Mouse (Mus musculus) C2C12 (cell line): Measurements from ENCODE around the gene Tmc7. TPM values are rescaled to one million over a fixed set of nuclear protein-coding genes. Genes with fewer than 3 reads are reported as not detected.

Experiments used
- H3K27me3 ChIP-seq: one replicate; pipeline ENCODE4 v1.6.1; 2011; ENCODE audit not compliant: control insufficient read depth, insufficient read depth, insufficient read length
- H3K36me3 ChIP-seq: one replicate; pipeline ENCODE4 v1.6.1; 2011; ENCODE audit not compliant: control insufficient read depth, insufficient read depth
- H3K4me3 ChIP-seq: one replicate; pipeline ENCODE4 v1.5.1; 2011; ENCODE audit warnings: mild to moderate bottlenecking, control low read depth; ENCODE audit not compliant: poor library complexity, insufficient read depth, severe bottlenecking
- H3K79me2 ChIP-seq: one replicate; pipeline ENCODE4 v1.6.1; 2011; ENCODE audit not compliant: control insufficient read depth, insufficient read depth
- H3K79me3 ChIP-seq: one replicate; pipeline ENCODE4 v1.6.1; 2011; ENCODE audit warnings: low read depth, control low read depth
- H3ac ChIP-seq: one replicate; pipeline ENCODE3; 2011; ENCODE audit warnings: low read depth; ENCODE audit not compliant: control insufficient read depth, insufficient read length
- CEBPB ChIP-seq: IDR thresholded peaks from one replicate; pipeline ENCODE4 v1.6.1; 2011; ENCODE audit warnings: low read depth, mild to moderate bottlenecking, control low read depth, moderate library complexity
- CTCF ChIP-seq: IDR thresholded peaks from one replicate; pipeline ENCODE4 v1.5.1; 2011; ENCODE audit not compliant: control insufficient read depth, insufficient read depth, insufficient read length
- FOSL1 ChIP-seq: IDR thresholded peaks from one replicate; pipeline ENCODE4 v1.8.0; 2011; ENCODE audit warnings: mild to moderate bottlenecking, low read length; ENCODE audit not compliant: poor library complexity, insufficient read depth, severe bottlenecking
- MAX ChIP-seq: IDR thresholded peaks from one replicate; pipeline ENCODE4 v1.6.1; 2011; ENCODE audit warnings: mild to moderate bottlenecking, control low read depth
- MYOD1 ChIP-seq: IDR thresholded peaks from one replicate; pipeline ENCODE4 v1.6.1; 2011; ENCODE audit warnings: low read depth; ENCODE audit not compliant: control insufficient read depth, insufficient read length
- MYOG ChIP-seq: IDR thresholded peaks from one replicate; pipeline ENCODE4 v1.6.1; 2011; ENCODE audit not compliant: control insufficient read depth, insufficient read length; ENCODE audit errors: extremely low read depth
- USF1 ChIP-seq: IDR thresholded peaks from one replicate; pipeline ENCODE4 v1.6.1; 2011; ENCODE audit warnings: low read depth, mild to moderate bottlenecking, control low read depth, moderate library complexity
- polyA plus RNA-seq: library from polyadenylated mRNA; unstranded; fragments of >200 nt; fragmentation: generic; extraction: Trizol; gene quantifications from one replicate; pipeline ENCODE4 v1.2.1, GENCODE M21; 2012; ENCODE audit warnings: missing spikeins

Tmc7 gene
- polyA plus RNA-seq, 1 experiment, result not detected

DNA sequence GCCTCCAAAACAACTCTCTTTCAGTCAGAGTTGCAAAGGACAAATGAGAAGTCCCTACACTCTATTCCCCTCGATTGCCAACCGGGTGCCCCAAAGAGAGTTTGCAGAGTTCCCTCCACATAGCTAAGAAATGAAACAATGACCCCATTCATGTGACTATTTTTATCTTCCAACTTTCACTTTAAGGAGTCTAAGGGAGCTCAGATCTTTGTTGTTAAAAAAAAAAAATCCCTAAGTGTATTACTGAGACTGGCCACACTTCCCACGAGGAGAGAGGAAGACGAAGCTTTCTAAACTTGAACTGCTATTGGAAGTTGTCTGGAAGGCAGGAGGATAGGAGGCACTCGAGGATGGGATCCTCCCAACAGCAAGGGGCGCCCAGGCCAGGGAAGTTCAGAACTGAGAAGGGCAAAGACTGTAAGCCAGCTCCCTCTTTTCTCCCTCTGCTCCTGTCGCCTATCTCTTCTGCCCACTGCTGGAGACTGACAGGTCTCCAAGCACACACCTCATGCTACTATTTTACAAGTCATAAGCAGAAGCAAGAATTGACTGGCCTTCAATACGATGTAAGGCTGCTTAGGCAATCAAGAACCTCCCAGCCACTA, 96.4 kb downstream of the Tmc7 start:
- no peak for TF ChIP-seq MYOD1
- peak; percentile 49 for TF ChIP-seq MAX
- peak overlapping the region; percentile 54 for H3ac ChIP-seq
- H3K36me3 ChIP-seq, result peaks cover 24% of the 10 kb centered on the region
- peak overlapping the region; percentile 55 for H3K4me3 ChIP-seq
- peaks cover 57% of the 10 kb centered on the region for H3K79me3 ChIP-seq
- H3K79me2 ChIP-seq, result peaks cover 82% of the 10 kb centered on the region
- no peaks in the 10 kb centered on the region for H3K27me3 ChIP-seq

DNA sequence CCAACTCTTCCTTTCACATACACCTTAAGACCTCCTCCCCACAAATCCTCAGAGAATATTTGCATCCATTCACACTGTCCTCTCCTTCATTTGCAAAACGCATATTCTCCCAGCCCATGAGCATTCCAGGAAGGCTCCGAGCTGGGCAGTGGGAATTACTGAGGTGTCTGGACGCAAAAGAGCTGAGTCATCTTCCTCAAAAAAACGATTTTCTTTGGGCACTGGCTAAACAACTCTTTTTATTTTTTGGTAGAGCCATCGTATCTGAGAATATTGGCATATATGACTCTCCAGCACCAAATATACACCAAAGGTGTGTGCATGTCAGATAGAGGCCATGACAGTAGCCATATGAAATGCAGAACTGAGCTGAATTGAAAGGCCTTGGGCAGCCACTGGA, 97.6 kb downstream of the Tmc7 start:
- H3K79me2 ChIP-seq, result peaks cover 76% of the 10 kb centered on the region
- H3K4me3 ChIP-seq, result peak overlapping the region; percentile 6
- H3K79me3 ChIP-seq, result peaks cover 57% of the 10 kb centered on the region
- H3ac ChIP-seq, result no peak overlapping the region
- H3K27me3 ChIP-seq, result no peaks in the 10 kb centered on the region
- H3K36me3 ChIP-seq, result peaks cover 24% of the 10 kb centered on the region
- TF ChIP-seq MYOD1 (no peak), CTCF (no peak), CEBPB (no peak), FOSL1 (no peak), USF1 (no peak), MYOG (no peak), MAX (no peak)

Other genes with a start within 250 kb of the Tmc7 start
- 5.3 TPM for gene Syt17, start 136.5 kb downstream of the Tmc7 start, polyA plus RNA-seq
- gene Itpripl2, start 92.8 kb downstream of the Tmc7 start, polyA plus RNA-seq, result 23.0 TPM
- 66.1 TPM for gene Coq7, start 51.4 kb downstream of the Tmc7 start, polyA plus RNA-seq
- not detected for gene Tmc5, start 12.6 kb upstream of the Tmc7 start, polyA plus RNA-seq
- gene Gde1, start 121.0 kb upstream of the Tmc7 start, polyA plus RNA-seq, result 54.7 TPM
- gene Ccp110, start 127.8 kb upstream of the Tmc7 start, polyA plus RNA-seq, result 3.8 TPM
- 39.6 TPM for gene Vps35l, start 155.5 kb upstream of the Tmc7 start, polyA plus RNA-seq